Mouse (Mus musculus): ENCODE measurements at regions not wholly inside any gene's neighbourhood (a gene's known extent, or its start where the extent isn't known, plus 50 kb on each side); places are given as distances from the start of the nearest gene placed in this dataset.

- TF ChIP-seq CTCF (IDR thresholded peaks at IDR 0.05; ENCODE audit: insufficient read depth, low read depth, low read length) (no peak), POLR2A (IDR thresholded peaks at IDR 0.05; ENCODE audit: insufficient read depth, low read depth, low read length) (no peak)
- no peak overlapping the region for H3K27ac ChIP-seq (ENCODE audit: insufficient read depth, low read depth, low read length)
- WGBS, result 26% methylated on average over 4 of the region's 4 CpGs
Observed at GRCm38 (mm10) chr3:80334446-80334893, 450.1 kb downstream of the Fam198b start.

GRCm38 (mm10) chr3:80336123-80336674 is 451.9 kb downstream of the Fam198b start:
- 94% methylated on average over 8 of the region's 8 CpGs for WGBS
- H3K27ac ChIP-seq (ENCODE audit: insufficient read depth, low read depth, low read length), result no peak overlapping the region
- H3K4me1 ChIP-seq (ENCODE audit: control insufficient read depth, insufficient read depth, low read length), result no peaks in the 10 kb centered on the region
- H3K4me3 ChIP-seq (ENCODE audit: insufficient read depth, low read depth, low read length), result no peak overlapping the region
- TF ChIP-seq POLR2A (IDR thresholded peaks at IDR 0.05; ENCODE audit: insufficient read depth, low read depth, low read length) (no peak), CTCF (IDR thresholded peaks at IDR 0.05; ENCODE audit: insufficient read depth, low read depth, low read length) (no peak)

More at GRCm38 (mm10) chr3:80334446-80334893, 450.1 kb downstream of the Fam198b start:
- Histone ChIP-seq H3K4me1 (ENCODE audit: control insufficient read depth, insufficient read depth, low read length) (no peaks in the 10 kb centered on the region), H3K4me3 (ENCODE audit: insufficient read depth, low read depth, low read length) (no peak overlapping the region)

GRCm38 (mm10) chr3:80367972-80368371 is 434.7 kb downstream of the Gria2 start:
- TF ChIP-seq CTCF (IDR thresholded peaks at IDR 0.05; ENCODE audit: insufficient read depth, low read depth, low read length), result no peak
- TF ChIP-seq POLR2A (IDR thresholded peaks at IDR 0.05; ENCODE audit: insufficient read depth, low read depth, low read length), result no peak
- Histone ChIP-seq H3K27ac (ENCODE audit: insufficient read depth, low read depth, low read length) (no peak overlapping the region), H3K4me3 (ENCODE audit: insufficient read depth, low read depth, low read length) (no peak overlapping the region), H3K4me1 (ENCODE audit: control insufficient read depth, insufficient read depth, low read length) (no peaks in the 10 kb centered on the region)

GRCm38 (mm10) chr3:80369214-80369941 is 433.3 kb downstream of the Gria2 start:
- H3K27ac ChIP-seq (ENCODE audit: insufficient read depth, low read depth, low read length), result no peak overlapping the region
- WGBS, result 88% methylated on average over 4 of the region's 4 CpGs
- no peaks in the 10 kb centered on the region for H3K4me1 ChIP-seq (ENCODE audit: control insufficient read depth, insufficient read depth, low read length)
- TF ChIP-seq CTCF (IDR thresholded peaks at IDR 0.05; ENCODE audit: insufficient read depth, low read depth, low read length) (no peak), POLR2A (IDR thresholded peaks at IDR 0.05; ENCODE audit: insufficient read depth, low read depth, low read length) (no peak)
- no peak overlapping the region for H3K4me3 ChIP-seq (ENCODE audit: insufficient read depth, low read depth, low read length)

GRCm38 (mm10) chr3:80372436-80372835 is 430.2 kb downstream of the Gria2 start:
- Histone ChIP-seq H3K27ac (ENCODE audit: insufficient read depth, low read depth, low read length) (no peak overlapping the region), H3K4me1 (ENCODE audit: control insufficient read depth, insufficient read depth, low read length) (no peaks in the 10 kb centered on the region), H3K4me3 (ENCODE audit: insufficient read depth, low read depth, low read length) (no peak overlapping the region)
- 81% methylated on average over 3 of the region's 3 CpGs for WGBS
- no peak for TF ChIP-seq CTCF (IDR thresholded peaks at IDR 0.05; ENCODE audit: insufficient read depth, low read depth, low read length)

- no peak overlapping the region for H3K27ac ChIP-seq (ENCODE audit: insufficient read depth, low read depth, low read length)
- TF ChIP-seq POLR2A (IDR thresholded peaks at IDR 0.05; ENCODE audit: insufficient read depth, low read depth, low read length), result no peak
- no peak for TF ChIP-seq CTCF (IDR thresholded peaks at IDR 0.05; ENCODE audit: insufficient read depth, low read depth, low read length)
- no peaks in the 10 kb centered on the region for H3K4me1 ChIP-seq (ENCODE audit: control insufficient read depth, insufficient read depth, low read length)
- WGBS, result 68% methylated on average over 2 of the region's 2 CpGs
- no peak overlapping the region for H3K4me3 ChIP-seq (ENCODE audit: insufficient read depth, low read depth, low read length)
Observed at GRCm38 (mm10) chr3:80385986-80386385, 416.6 kb downstream of the Gria2 start.

- Histone ChIP-seq H3K4me3 (ENCODE audit: insufficient read depth, low read depth, low read length) (no peak overlapping the region), H3K27ac (ENCODE audit: insufficient read depth, low read depth, low read length) (no peak overlapping the region), H3K4me1 (ENCODE audit: control insufficient read depth, insufficient read depth, low read length) (no peaks in the 10 kb centered on the region)
- 33% methylated on average over 4 of the region's 4 CpGs for WGBS
- TF ChIP-seq CTCF (IDR thresholded peaks at IDR 0.05; ENCODE audit: insufficient read depth, low read depth, low read length) (no peak), POLR2A (IDR thresholded peaks at IDR 0.05; ENCODE audit: insufficient read depth, low read depth, low read length) (no peak)
Observed at GRCm38 (mm10) chr3:80396240-80396639, 406.4 kb downstream of the Gria2 start.

- peaks cover 4% of the 10 kb centered on the region; the same call in 1 of the 2 replicates for H3K4me1 ChIP-seq (ENCODE audit: control insufficient read depth, insufficient read depth, low read length)
- TF ChIP-seq CTCF (IDR thresholded peaks at IDR 0.05; ENCODE audit: insufficient read depth, low read depth, low read length) (no peak), POLR2A (IDR thresholded peaks at IDR 0.05; ENCODE audit: insufficient read depth, low read depth, low read length) (no peak)
- no peak overlapping the region for H3K27ac ChIP-seq (ENCODE audit: insufficient read depth, low read depth, low read length)
- 32% methylated on average over 3 of the region's 3 CpGs for WGBS
- no peak overlapping the region for H3K4me3 ChIP-seq (ENCODE audit: insufficient read depth, low read depth, low read length)
Observed at GRCm38 (mm10) chr3:80420453-80420852, 382.2 kb downstream of the Gria2 start.

GRCm38 (mm10) chr3:80421461-80421860 is 381.2 kb downstream of the Gria2 start:
- TF ChIP-seq POLR2A (IDR thresholded peaks at IDR 0.05; ENCODE audit: insufficient read depth, low read depth, low read length) (no peak), CTCF (IDR thresholded peaks at IDR 0.05; ENCODE audit: insufficient read depth, low read depth, low read length) (no peak)
- H3K27ac ChIP-seq (ENCODE audit: insufficient read depth, low read depth, low read length), result peak overlapping the region; percentile 98
- 54% methylated on average over 3 of the region's 3 CpGs for WGBS

More at GRCm38 (mm10) chr3:80421461-80421860, 381.2 kb downstream of the Gria2 start:
- Histone ChIP-seq H3K4me1 (ENCODE audit: control insufficient read depth, insufficient read depth, low read length) (peaks cover 4% of the 10 kb centered on the region; the same call in 1 of the 2 replicates), H3K4me3 (ENCODE audit: insufficient read depth, low read depth, low read length) (no peak overlapping the region)

Measured in olfactory bulb, adult 2 months (tissue).